Mouse (Mus musculus) lung, adult 18-20 months (tissue): ENCODE measurements at regions not wholly inside any gene's neighbourhood (a gene's known extent, or its start where the extent isn't known, plus 50 kb on each side); places are given as distances from the start of the nearest gene placed in this dataset.

Experiments
- DNase-seq, 2 experiments: peaks; one replicate each; pipeline ENCODE4 v3.0.0; 2022; ENCODE audit warnings: mixed read lengths in 2 of 2

DNA sequence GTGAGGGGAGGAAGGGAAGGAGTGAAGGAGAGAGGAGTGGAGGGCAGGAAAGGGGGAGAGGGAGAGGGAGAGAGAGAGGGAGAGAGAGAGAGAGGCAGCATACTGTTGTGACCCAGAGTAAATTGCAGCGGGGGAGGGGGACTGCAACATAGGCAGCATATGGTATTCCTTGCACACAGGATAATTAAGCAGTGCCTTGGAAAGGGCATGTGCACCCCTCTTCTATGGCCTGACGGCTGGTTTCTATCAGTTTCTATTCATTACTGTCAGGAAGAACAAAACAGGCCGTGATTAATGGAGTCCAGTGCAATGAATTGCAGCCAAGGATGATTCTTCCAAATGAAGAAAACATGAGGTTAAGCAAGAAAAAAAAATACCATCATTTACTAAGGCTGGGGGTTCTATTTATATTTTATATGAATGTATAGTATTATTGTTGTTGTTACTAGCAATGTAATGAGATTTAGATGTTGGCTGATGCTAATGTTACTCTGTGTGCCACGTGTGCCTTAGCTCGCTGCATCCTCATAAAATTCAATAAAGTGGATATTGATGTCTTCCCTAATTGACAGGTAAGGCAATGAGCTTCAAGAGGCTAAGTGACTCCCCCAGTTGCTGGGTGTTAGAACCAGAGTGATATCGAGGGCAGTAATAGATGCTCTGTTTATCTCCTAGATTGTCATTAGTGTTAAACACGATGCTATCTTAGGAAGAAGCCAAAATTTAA, 181.3 kb downstream of the Gm19935 start:
- peak in 1 of 2 experiments; percentile 18 for DNase-seq

DNA sequence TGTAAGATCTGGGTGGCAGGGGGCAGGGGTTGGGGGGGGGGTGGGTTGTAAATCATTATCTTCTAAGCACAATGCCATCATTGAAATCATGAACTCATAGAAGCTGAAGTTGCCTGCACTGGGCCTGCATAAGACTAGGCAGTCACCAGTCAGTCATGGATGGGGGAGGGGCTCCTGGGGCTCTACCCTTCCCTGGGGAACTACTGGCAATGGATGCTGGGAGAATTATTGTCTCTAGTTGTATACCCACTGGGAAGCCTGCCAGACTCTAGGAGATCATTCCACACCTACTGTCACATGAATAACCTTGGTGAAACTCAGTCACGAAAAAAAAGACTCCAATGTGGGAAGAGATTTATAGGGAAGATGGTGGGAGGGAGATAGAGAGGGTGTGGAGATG, 186.4 kb downstream of the Gm19935 start:
- no peak for DNase-seq

DNA sequence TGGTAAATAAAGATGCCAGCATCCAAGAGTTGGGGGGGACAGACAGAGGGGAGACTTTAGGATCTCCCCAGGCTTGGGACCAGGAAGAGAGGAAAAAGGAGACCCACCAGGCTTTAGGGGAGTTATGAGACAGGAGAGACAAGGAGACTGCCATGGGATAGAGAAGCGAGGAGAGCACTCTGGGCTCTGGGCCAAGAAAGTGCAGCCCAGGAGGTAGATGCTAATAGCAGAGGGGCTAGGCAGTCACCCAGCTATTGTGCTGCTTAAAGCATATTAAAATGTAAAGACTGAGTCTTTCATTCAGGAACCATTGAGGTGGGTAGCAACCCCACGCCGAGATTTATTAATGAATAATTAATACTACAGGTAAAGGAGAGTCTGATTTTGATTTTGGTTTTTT, 208.8 kb downstream of the Gm19935 start:
- DNase-seq = no peak

DNA sequence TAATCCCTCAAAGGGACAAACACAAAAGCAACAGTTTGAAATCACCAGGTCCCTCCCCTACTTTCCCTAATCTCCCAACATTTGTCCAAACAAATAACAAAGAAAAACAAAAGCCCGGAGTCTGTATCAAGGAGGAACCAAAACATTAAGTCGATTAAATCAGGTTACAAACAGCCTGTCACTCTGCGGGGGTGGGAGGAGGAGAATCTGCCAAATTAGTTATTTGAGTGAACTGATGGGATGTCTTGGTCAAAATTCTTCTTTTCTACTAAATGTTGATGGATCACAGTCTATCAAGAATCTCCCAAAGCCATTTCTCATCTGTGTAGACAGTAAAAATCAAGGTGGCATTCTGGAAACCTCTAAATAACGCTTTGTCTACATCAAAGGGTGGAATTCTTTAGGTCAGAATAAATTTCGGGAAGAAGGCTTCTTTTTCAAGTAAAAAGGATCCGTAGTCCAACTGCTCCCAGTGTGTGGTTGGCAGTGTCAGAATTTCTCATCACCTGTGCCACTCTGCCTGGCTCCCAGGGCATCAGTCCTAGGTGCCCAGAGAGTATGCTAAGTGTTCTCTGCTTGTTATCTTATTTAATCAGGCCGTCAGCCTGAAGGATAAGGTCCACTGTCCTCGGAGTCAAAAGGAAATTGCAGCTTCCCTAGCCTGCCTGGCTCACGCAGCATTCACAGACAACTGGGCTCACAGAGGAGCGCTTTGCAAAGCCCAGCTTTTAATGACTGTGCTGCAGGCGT, 216.1 kb downstream of the Gm19935 start:
- no peak for DNase-seq

DNA sequence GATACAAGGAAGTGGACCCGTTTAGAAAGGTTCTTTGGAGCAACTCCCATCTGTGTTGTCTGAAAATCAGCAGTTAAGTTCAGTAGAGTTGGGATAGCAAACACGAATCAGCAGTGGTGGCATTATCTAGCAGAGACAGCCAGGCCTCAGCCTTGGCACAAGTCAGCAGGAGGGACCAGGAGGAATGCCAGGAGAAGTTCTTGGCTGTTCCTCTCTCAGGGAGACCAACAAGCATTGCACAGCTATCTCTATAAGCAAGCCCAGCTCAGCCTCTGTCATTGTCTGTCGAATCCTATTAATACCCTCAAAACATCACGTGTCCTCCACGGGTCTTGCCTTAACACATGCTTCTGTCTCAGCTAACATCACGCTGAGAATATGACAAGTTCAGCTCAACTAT, 219.8 kb downstream of the Gm19935 start:
- no peak for DNase-seq

DNA sequence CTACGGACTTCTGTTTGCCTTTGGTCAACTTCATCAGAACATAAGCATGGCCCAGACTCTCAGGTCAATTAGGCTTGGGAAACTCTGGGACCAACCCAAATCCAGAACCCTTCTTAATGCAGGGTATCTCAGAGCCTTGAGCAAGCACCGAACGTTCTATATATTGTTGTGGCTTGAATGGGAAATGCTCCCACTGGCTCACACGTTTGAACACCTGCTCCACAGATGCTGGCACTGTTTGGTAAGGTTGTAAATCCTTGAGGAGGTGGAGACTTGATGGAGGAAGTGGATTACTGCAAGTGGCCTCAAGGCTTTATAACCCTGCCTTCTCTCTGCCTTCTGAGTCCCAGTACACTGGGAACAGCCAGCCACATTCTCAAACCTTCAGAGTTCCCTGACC, 231.3 kb upstream of the Tox3 start:
- DNase-seq = no peak

DNA sequence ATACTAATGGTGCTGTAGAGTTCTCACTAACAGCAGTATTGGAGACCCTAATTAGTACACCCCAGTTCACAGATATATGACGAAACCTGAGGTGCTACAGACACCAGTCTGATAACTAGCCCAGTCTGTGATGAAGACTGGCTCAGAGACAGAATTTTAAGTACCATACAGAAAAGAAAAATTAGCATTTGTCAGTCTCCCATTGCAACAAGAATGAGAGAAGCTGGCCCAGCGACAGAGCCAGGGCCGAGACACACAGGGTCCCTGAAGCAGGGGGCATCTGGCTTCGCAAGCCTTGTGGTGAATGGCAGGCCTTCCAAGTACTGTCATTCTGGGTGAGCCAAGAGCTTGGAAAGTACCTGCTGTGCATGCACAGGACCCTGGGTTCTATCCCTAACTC, 228.8 kb upstream of the Tox3 start:
- DNase-seq = no peak

DNA sequence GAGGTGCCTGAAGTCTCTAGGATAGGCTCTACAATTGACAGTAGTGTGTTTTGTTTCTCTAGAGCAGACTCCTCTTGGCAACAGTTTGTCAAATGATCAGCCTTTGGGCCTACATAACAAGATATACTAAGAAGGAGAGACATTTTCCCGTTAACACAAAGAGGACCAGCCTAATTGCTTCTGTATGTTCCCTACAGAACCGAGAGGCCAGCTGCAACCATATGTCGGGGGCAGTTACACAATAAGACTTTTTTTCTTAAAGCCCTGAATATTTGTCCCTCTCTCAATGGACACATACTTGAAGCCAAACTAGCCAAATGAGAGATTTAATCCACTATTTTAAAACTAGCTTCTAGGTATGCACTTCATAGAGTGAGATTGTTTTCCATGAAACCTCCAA, 226.5 kb upstream of the Tox3 start:
- DNase-seq = no peak

DNA sequence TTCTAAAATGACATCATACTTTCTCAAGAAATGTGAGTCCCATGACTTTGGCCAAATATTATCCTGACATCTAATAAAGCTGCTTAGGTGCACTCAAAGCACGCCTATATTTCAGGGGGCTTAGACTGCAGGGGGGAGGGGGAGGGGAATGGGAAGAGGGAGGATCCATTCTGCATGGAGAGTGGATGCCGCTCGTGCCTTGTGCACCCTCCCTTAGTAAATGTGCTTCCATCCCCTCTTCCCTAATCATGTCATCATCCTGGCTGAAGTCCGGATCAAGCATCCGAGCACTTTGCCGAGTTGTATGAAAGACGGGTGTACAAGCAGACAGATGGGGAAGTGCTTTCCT, 207.9 kb upstream of the Tox3 start:
- no peak for DNase-seq

DNA sequence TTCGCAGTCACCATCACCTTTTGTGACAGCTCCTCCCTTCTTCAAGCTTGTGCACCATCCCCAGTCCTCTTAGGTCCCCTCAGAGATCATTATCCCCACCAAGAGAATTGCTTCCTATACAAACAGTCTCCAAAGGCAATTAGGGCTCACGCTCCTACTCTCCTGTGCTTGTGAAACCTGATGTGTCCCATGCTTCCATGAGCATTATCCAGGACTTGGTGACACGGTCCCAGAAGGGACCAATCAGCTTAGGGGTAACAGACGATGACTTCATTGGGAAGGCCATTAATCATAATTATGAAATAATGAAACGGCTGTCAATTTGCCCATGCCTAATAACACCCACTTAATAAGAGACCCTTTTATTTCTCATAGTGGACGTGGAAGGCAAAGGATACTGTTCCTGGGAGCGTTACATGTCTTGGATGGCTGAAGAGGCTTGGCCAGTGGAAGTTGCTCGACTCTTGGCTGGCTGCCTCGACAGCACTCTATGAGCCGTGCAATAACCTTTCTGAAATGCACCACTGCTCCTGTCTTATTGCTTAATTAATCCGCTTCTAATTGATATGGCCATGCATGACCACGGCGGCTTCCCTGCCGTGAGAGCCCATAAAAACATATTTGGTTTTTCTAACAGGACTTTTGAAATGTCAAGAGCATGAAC, 207.4 kb upstream of the Tox3 start:
- DNase-seq = no peak

DNA sequence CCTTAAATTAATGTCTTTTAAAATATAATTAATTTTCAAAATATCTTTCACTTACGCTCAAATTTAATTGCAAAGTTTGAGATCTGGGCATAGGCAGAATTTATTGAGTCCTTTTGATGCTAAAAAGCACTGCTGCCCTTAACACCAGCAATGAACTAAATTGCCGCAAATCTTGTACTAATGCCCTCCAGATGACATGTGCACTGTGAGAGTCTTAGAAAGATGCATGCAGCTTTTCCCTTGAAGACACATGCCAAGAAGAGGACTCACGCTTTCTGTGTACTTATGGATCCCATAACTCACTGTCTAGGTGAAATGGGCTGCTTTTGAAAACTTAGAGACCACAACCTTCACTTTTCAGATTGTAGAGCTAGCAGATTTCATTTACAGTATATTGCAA, 199.1 kb upstream of the Tox3 start:
- DNase-seq = no peak

DNA sequence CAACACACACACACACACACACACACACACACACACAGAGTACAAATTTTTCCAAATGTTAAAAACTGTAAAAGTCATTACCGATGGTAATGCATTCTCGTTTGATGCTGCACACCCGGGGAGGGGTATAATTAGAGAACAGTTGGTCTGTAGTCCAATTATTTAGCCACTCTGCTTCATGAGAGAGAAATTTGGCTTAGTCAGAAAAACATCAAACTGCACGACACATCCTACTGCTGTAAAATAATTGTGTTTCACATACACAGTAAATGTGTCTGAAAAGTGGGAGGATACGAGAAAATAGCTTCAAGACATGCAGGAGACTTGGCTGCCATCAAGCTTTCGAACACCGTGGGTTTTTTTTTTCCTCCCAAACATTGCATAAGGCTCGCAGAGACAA, 194.5 kb upstream of the Tox3 start:
- no peak for DNase-seq

DNA sequence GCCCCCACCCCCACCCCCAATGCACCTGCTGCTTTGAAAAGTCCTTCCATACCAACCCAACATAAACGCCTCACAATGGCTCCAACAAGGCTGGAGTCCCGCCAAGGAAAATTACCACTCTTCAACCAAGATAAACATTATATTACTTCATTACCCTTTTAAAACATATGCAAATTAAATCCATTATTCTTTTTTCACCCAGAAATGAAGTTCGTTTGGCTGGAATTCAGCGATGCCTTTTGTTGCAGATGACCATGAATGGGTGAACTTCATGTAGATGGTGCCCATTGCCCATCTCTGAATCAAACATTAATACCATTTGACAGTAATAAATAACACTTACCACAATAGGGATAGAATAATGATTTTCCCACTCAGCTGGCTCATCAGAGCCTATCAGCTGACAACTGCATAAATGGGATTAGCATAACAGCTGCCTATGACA, 188.1 kb upstream of the Tox3 start:
- no peak for DNase-seq

DNA sequence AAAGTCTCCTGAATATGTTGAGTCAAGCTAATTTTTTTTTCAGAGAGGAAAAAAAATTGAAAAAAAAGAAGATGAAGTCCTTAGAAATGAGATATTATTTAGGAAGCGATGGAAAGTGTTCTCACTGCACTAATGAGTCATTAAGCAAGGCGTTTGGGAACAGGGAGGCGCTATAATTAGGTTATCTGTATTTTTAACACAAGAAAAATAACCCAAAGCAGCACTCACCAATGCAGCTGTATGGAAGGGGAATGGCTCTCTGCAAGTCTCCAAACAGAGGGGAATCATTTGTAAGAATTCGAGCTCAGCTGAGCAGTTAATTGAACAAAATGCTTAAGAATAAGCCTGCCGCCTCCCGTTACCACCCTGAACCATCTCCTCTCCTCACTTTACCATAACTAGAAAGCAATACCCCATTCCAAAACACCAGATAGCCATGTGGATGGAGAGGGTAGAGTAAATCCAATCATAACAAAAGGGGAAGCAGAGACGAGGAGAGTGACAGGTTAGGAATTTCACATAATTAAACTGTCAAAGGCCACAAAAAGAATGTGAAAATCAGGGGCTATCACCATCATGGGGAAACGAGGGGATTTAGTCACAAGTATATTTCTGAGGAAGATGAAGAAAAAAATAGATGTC, 187.5 kb upstream of the Tox3 start:
- DNase-seq = no peak

DNA sequence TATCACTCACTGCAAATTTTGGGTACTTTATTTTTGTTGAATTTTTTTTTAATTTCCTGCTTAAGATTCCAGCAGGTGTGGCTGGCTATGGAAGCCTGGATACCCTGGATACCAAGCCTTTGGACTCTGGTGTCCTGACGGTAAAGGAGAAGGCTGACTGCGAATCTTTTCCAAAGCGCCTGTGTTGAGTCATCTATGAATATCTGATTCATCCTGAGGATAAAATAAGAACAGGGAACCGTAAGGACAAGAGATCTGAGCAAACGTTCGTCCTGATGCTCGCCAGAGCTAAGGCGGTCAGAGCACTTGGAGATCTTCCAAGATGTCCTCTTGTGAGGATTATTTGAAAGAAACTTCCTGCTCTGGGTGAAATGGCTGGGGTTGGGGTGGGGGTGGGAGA, 173.2 kb upstream of the Tox3 start:
- DNase-seq = no peak

DNA sequence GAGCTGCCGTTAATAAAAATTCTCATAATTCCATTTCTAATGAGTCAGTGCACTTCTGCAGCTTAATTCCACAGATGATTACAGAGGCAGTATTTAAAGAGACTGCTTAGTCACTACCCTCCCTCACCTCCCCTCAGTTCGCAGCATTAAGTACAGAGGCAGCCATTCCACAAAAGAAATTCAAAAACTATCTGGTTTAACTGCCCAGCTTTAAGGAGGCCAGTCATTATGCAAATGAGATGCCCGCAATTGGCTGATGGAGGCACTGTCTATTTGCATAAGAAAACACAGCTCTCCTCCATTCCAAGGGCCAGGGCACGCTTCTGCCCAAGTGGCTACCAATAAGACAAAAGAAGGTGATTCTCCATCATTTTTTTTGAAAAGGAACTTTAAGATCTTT, 172.0 kb upstream of the Tox3 start:
- no peak for DNase-seq

DNA sequence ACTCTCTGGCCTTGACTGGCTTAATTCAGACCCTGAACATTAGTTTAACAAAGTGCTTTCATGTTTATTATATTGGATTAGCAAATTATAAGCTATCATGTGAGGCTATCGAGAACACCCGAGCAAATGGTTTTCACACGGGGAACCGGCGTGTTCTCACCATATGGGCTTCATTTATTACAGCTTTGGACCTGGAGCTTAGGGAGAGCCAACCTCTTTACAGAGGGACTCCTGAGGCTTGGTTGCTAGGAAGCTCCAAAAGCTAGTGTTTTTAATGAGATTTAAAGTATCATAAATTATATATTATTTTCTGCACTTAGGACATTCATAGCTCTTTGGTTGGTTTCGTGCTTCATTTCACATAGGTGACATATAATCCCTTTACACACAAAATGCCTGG, 171.4 kb upstream of the Tox3 start:
- DNase-seq = no peak

DNA sequence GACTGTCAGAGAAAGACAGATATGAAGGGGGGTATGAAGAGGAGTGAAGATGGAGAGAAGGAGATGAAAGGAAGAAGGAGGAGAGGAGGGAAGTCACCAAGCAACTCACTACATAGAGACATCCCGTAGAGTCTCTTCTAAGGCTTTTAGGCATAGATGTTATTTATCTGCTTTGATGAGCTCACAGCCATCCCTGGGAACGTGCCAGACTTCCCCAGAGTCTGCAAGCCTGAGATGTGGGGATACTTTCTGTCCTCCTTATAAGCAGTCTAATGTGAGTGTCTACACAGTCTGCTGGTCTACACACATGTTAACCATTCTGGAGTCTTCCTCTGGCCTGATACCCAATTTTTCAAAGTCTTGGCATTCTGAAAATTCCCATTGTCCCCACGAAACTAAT, 166.0 kb upstream of the Tox3 start:
- no peak for DNase-seq

DNA sequence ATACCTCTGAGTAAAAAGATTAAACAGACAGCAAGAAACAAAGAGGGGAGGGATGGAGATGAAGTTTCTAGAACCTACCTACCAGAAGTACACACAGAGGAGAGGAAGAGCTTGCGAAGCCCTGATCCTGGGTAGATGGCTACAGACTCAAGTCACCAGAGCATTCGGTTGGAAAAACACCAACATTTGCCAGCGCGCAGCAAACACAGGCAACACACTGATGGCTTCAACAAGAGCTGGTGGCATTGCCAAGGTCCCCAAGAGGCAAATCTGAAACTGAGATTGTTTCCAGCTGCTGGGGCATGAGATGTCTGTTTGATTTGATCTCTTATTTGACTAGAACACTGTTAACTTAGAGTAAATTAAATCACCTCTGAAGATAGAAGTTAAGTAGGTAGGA, 165.5 kb upstream of the Tox3 start:
- DNase-seq = no peak

DNA sequence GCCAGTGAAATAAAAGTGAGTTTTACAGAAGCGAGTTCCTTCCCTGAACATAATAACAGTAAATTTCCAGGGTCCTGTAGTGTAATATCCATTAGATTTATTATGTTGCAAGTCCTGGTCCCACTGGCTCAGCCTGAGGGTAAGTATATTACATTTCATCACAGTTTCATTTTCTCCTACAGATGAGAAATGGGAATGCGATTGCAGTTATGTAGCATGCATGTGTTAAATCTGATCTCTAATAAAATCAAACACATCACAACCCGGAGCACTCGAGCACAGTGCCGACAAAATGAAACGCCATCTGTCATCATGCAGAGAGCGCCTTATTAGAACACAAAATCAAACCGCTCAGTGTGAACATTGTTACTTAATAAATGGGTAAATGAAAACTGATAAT, 165.0 kb upstream of the Tox3 start:
- DNase-seq = no peak

DNA sequence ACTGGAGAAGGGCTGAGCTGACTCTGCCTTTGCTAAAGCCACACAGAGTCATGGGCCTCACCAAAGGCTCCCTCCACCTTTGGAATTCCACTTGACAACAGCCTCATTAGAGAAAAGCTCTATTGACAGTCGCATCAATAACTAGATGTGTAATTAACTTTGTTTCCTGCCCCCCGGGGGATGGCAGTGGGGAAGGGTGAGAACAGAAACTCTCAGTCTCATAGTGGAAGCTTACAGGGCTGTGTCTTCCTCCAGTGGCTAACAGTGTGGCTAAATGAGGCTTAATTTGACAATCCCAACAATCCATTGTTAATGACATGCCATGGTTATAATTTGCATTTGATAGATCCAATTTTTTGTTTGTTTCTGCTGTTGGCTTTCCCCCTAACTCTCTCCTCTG, 164.5 kb upstream of the Tox3 start:
- DNase-seq = no peak

DNA sequence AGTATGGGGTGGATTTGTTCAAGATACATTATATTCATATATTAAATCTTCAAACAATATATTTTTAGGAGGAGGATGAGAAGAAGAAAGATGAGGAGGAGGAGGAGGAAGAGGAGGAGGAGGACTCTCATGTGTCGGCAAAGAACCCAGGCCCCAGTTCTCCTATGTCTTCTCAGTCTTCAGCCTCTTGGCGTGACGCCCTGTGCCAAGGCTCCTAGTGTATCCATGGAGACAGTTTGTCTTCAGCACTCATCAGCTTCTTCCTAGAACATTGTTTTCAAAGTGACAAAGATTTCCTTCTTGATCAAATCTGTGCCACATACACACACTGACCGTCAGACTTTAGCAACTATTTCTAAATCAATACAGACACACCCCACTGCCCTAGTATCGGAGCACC, 156.4 kb upstream of the Tox3 start:
- DNase-seq = no peak

DNA sequence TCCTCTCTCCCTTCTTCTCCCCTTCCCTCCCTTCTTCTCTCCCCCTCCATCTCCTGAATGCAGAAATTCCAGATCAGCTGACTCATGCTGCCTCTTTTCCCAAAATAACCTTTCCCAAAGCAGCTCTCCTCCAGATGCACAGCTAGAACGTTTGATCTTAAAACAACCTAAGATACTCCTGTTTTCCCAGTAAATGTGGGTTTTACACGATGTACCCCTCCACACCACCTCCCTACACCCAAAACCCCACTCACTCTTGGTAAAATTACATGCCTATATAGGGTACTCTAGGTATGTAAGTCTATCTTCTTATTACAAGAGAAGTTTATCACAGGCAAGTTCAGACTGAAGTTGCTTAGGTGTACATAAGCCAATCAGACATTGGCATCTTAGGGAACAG, 155.2 kb upstream of the Tox3 start:
- DNase-seq = no peak

DNA sequence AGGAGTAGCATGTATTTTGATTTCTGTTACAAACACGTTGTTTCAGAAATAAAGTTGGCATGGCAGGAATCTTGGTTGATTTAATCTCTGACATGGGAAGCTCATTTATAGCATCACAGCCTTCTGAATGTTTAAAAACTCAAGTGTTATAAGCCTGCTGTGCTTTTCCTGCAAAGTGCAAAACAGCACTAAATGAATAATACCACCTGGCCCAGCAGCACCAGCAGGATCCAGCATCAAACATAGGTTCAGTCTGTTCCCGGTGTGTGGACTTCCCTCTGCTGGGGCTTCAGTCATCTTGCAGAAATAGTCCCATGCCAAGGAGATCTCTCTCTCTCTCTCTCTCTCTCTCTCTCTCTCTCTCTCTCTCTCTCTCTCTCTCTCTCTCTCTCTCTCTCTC, 154.7 kb upstream of the Tox3 start:
- no peak for DNase-seq
